Mouse (Mus musculus) forebrain, embryonic 13.5 days (tissue): Measurements from ENCODE around the gene Cer1. TPM values are rescaled to one million over a fixed set of nuclear protein-coding genes. Genes with fewer than 3 reads are reported as not detected.

Source experiments
- ATAC-seq: fragments of 200-750 bp; cut with Nextera tagmentation; 2 replicates; pipeline ENCODE4 v1.8.0; 2017
- H3K27ac ChIP-seq: fragments of 300-500 bp; sonication (generic); 2 replicates; pipeline ENCODE4 v1.5.1; 2015; ENCODE audit warnings: inconsistent platforms, mild to moderate bottlenecking, moderate library complexity
- H3K27me3 ChIP-seq: fragments of 300-500 bp; sonication (generic); 2 replicates; pipeline ENCODE4 v1.6.1; 2015; ENCODE audit warnings: mild to moderate bottlenecking, inconsistent platforms
- H3K36me3 ChIP-seq: fragments of 300-500 bp; sonication (generic); 2 replicates; pipeline ENCODE4 v1.6.1; 2015; ENCODE audit warnings: mild to moderate bottlenecking, inconsistent platforms; ENCODE audit not compliant: poor library complexity, severe bottlenecking
- H3K4me1 ChIP-seq: fragments of 300-500 bp; sonication (generic); 2 replicates; pipeline ENCODE4 v1.6.1; 2015; ENCODE audit warnings: inconsistent platforms
- H3K4me2 ChIP-seq: fragments of 300-500 bp; sonication (generic); 2 replicates; pipeline ENCODE4 v1.6.1; 2015; ENCODE audit warnings: inconsistent platforms, mild to moderate bottlenecking, moderate library complexity
- H3K4me3 ChIP-seq: fragments of 300-500 bp; sonication (generic); 2 replicates; pipeline ENCODE4 v1.5.1; 2015; ENCODE audit warnings: mild to moderate bottlenecking, inconsistent platforms
- H3K9ac ChIP-seq: fragments of 300-500 bp; sonication (generic); 2 replicates; pipeline ENCODE4 v1.6.1; 2015; ENCODE audit warnings: mild to moderate bottlenecking, inconsistent platforms
- H3K9me3 ChIP-seq: fragments of 300-500 bp; sonication (generic); replicated peaks from 2 replicates; pipeline ENCODE4 v1.6.1; 2016; ENCODE audit warnings: inconsistent platforms
- WGBS: fragments of 180-500 bp; shearing (Covaris S2); methylation state at CpG from one replicate; pipeline ENCODE4 v1.1.7; 2015; 5-methylcytosine and 5-hydroxymethylcytosine counted together
- polyA plus RNA-seq: library from polyadenylated mRNA; unstranded; fragments of >200 nt; fragmentation: Nextera tagmentation; extraction: Ambion mirVana; gene quantifications from 2 replicates; pipeline ENCODE4 v1.2.1, GENCODE M21; 2015

The Cer1 gene
- polyA plus RNA-seq, 1 experiment from 2014 or later: 0.22 TPM

DNA sequence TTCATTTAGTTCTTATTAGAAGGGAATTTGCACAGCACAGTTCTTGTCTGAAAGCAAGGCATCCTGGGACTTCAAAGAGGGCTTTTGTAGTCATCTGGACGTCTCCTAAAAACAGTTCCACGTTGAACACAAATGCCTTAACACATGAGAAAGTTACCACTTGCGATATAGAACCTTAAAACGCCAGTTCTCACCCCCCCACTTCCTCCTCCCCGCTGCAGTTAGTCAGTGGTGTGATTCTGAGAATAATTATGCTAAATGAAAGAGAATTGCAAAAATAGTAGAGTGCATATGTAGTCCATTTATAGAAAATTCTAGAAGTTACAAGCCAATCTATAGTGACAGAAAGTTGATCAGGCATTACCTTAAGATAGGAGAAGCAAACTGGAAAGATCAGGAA lies 7.3 kb upstream of the Cer1 start:
- Histone ChIP-seq H3K27me3 (0 out of 2 replicates have a peak, but pooled peaks cover 1% of the 10 kb centered on the region), H3K9me3 (no peaks in the 10 kb centered on the region), H3K4me3 (no peak overlapping the region), H3K9ac (no peak overlapping the region), H3K27ac (no peak overlapping the region), H3K4me1 (peaks cover 4% of the 10 kb centered on the region; the same call in 1 of the 2 replicates), H3K36me3 (no peaks in the 10 kb centered on the region), H3K4me2 (no peak overlapping the region)
- WGBS: 70% methylated on average over 5 of the region's 5 CpGs
- no peak for ATAC-seq

DNA sequence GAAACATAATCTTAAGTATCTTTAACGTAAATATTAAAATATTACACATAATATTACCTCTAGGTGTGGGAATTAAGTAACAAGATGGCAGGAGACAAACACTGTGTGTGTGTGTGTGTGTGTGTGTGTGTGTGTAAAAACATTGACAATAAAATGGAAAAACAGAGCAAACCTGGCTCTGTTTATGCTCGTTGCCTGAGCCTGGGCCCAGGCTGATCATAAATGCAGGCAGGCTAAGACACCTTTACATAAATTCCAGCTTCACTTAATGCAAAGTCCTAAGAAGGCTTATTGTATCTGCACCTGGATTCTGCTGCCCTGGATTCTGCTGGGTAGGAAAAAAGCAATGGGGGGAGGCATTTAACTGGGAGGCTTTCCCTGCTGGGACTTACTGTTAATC lies 6.6 kb upstream of the Cer1 start:
- no peaks in the 10 kb centered on the region for H3K36me3 ChIP-seq
- H3K9ac ChIP-seq: no peak overlapping the region
- ATAC-seq: peak; percentile 27; the same call in 1 of the 2 replicates
- H3K4me3 ChIP-seq: no peak overlapping the region
- H3K27me3 ChIP-seq: 0 out of 2 replicates have a peak, but pooled peaks cover 4% of the 10 kb centered on the region
- H3K27ac ChIP-seq: no peak overlapping the region
- 76% methylated on average over 2 of the region's 2 CpGs for WGBS
- H3K9me3 ChIP-seq: no peaks in the 10 kb centered on the region
- H3K4me2 ChIP-seq: no peak overlapping the region
- peaks cover 4% of the 10 kb centered on the region; the same call in 1 of the 2 replicates for H3K4me1 ChIP-seq

DNA sequence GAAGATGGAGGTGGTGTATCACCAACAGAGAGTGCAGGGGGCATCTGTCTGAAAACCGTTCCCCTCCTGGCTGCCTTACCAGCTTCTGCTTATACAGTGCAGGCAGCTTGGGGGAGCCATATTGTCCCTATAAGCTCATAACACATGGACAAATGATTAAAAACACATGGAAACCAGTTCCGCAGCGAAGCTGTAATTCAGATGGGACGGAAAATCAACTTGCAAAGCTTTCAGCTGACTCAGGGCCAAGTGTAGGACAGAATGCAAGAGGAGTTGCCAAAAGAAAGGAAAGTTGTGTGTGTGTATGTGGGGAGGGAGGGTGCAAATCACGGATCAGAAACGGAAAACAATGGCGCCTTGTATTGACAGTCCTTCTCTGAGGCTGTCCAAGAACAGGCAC lies 6.1 kb upstream of the Cer1 start:
- H3K4me1 ChIP-seq: peaks cover 4% of the 10 kb centered on the region; the same call in 1 of the 2 replicates
- H3K4me3 ChIP-seq: no peak overlapping the region
- H3K9me3 ChIP-seq: no peaks in the 10 kb centered on the region
- peak; percentile 72; the same call in 1 of the 2 replicates for ATAC-seq
- H3K9ac ChIP-seq: no peak overlapping the region
- 57% methylated on average over 7 of the region's 7 CpGs for WGBS
- 0 out of 2 replicates have a peak overlapping the region, but pooled peaks have one; percentile 6 for H3K27ac ChIP-seq
- no peaks in the 10 kb centered on the region for H3K36me3 ChIP-seq
- H3K27me3 ChIP-seq: 0 out of 2 replicates have a peak, but pooled peaks cover 4% of the 10 kb centered on the region
- no peak overlapping the region for H3K4me2 ChIP-seq

DNA sequence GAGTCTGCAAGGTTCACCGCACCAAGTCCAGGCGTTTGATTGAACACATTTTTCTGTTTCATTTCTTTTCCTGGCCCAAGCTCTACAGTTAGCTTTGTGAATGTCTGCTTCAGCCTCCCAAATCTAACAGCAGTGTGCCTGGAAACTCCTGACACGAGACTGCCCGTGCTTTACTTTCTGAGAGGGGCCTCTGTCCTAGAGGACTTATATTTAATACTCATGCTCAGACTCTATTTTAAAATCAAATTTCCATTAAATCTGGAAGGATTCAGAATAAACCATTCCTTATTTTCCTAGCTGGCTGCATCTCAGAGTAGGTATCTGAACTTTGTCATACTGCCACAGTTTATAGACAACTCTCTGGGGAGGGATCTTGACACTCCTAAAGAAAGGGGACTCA lies 5.6 kb upstream of the Cer1 start:
- WGBS: 84% methylated on average over 4 of the region's 4 CpGs
- no peak overlapping the region for H3K27ac ChIP-seq

DNA sequence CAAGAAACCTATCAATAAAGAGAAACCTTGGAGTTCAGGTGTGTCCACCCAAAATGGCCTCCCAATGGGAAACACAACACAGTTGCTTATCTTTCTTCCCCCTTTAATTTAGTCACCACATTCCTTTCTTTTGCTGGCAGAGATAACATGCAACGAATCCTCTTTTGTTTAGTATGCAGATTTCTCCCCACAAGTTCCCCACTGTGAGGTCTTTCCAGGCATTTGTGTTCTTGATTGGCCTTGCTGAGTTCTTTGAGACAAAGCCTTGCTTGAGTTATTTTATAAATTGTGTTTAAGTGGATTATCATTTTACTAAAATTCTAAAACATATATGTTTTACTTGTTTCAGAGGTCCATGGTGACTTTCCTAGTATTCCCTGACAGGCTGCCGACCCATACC lies 1.2 kb upstream of the Cer1 start:
- H3K4me1 ChIP-seq: peaks cover 9% of the 10 kb centered on the region
- no peak for ATAC-seq

More for the DNA sequence above, 5.6 kb upstream of the Cer1 start:
- no peak overlapping the region for H3K9ac ChIP-seq
- 0 out of 2 replicates have a peak, but pooled peaks cover 4% of the 10 kb centered on the region for H3K27me3 ChIP-seq
- no peak for ATAC-seq
- peaks cover 4% of the 10 kb centered on the region; the same call in 1 of the 2 replicates for H3K4me1 ChIP-seq
- no peaks in the 10 kb centered on the region for H3K9me3 ChIP-seq
- H3K36me3 ChIP-seq: no peaks in the 10 kb centered on the region
- H3K4me3 ChIP-seq: no peak overlapping the region
- H3K4me2 ChIP-seq: no peak overlapping the region

DNA sequence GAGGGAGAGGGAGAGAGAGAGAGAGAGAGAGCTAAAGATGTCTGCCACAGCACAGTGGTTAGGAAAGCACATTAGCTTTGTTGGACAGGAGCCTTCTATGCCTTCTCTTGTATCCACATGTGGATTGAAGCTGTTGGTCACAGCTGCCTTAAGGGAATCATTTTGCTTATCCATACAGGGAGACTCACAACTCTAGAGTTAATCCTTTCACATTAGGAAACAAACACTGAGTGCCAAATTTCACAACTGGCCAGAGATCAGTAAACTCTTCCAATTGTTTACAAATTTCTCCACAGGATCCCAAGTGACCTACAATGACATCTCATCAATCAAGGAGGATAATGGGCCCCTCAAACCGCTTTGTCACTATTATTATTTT lies 576 bp upstream of the Cer1 start:
- no peak for ATAC-seq
- H3K4me1 ChIP-seq: peaks cover 5% of the 10 kb centered on the region
- no peak overlapping the region for H3K9ac ChIP-seq
- WGBS: 39% methylated on average over 1 of the region's 1 CpGs
- H3K4me2 ChIP-seq: no peak overlapping the region
- no peak overlapping the region for H3K27ac ChIP-seq
- peaks cover 11% of the 10 kb centered on the region; the same call in 1 of the 2 replicates for H3K27me3 ChIP-seq
- no peaks in the 10 kb centered on the region for H3K36me3 ChIP-seq
- H3K4me3 ChIP-seq: no peak overlapping the region
- no peaks in the 10 kb centered on the region for H3K9me3 ChIP-seq

More for the DNA sequence above, 1.2 kb upstream of the Cer1 start:
- Histone ChIP-seq H3K4me2 (no peak overlapping the region), H3K9me3 (no peaks in the 10 kb centered on the region), H3K27ac (no peak overlapping the region), H3K9ac (no peak overlapping the region), H3K36me3 (no peaks in the 10 kb centered on the region), H3K4me3 (no peak overlapping the region), H3K27me3 (peaks cover 11% of the 10 kb centered on the region; the same call in 1 of the 2 replicates)
- 54% methylated on average over 2 of the region's 2 CpGs for WGBS

DNA sequence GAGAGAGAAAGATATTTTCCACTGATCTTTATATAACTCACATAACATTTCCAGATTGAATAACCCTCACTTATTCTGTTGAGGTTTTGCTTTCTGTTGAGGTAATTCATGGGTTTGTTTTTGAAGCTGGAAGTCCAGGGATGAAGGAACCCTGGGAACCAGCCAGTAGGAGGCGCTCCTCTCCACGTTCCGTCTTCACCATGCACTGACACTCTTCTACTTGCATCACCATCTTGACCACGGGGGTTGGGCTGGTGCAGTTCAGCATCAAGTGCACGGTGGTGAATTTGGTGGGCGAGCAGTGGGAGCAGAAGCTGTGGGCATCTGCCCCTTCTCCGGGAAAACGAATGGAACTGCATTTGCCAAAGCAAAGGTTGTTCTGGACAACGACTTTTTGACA lies 2.4 kb downstream of the Cer1 start:
- Histone ChIP-seq H3K4me2 (no peak overlapping the region), H3K36me3 (no peaks in the 10 kb centered on the region), H3K9me3 (no peaks in the 10 kb centered on the region), H3K27ac (no peak overlapping the region), H3K27me3 (peaks cover 11% of the 10 kb centered on the region; the same call in 1 of the 2 replicates), H3K4me3 (no peak overlapping the region), H3K4me1 (peaks cover 5% of the 10 kb centered on the region), H3K9ac (no peak overlapping the region)
- 87% methylated on average over 9 of the region's 9 CpGs for WGBS
- ATAC-seq: no peak

DNA sequence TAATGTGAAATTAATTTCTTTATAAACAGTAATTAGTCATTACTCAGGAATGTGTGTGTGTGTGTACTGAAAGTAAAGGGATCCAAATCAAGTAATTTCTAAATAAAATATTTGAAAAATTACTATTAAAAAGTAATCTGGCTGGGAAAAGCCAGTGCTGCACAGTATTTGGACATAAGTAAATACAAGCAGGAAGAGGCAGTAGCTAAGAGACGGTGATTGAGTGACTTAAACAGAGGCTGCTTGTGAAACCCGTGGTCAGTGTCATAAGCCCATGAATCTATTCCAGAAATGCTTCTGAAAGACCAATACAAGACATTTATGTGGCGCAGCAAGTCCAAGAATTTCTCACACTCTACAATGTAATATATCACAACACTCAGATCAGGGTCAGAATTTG lies 3.6 kb downstream of the Cer1 start:
- no peaks in the 10 kb centered on the region for H3K9me3 ChIP-seq
- H3K4me1 ChIP-seq: peaks cover 5% of the 10 kb centered on the region
- no peak overlapping the region for H3K27ac ChIP-seq
- no peak overlapping the region for H3K9ac ChIP-seq
- 90% methylated on average over 3 of the region's 3 CpGs for WGBS
- peaks cover 10% of the 10 kb centered on the region; the same call in 1 of the 2 replicates for H3K27me3 ChIP-seq
- no peaks in the 10 kb centered on the region for H3K36me3 ChIP-seq
- no peak overlapping the region for H3K4me3 ChIP-seq
- no peak for ATAC-seq
- H3K4me2 ChIP-seq: no peak overlapping the region

DNA sequence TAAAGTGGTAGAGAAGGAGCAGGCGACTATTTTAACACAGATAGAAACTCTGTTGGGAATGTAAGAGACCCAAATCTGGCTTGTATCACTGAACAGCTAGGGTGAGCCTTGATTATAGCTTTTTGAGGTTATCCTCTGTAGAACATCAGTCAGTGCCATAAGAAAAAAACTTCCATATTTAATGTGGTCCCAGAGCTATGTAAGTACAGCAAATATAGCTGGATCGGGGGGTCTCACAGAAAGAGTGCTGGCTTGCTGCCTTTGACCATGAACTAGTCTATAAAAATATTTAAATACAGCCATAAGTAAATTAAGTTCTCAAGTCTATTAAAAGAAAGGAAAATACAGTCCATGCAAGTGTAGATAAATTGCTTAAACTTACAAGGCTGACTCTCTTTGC lies 4.7 kb downstream of the Cer1 start:
- Histone ChIP-seq H3K4me1 (peaks cover 5% of the 10 kb centered on the region), H3K27me3 (peaks cover 10% of the 10 kb centered on the region; the same call in 1 of the 2 replicates), H3K36me3 (no peaks in the 10 kb centered on the region), H3K4me2 (no peak overlapping the region), H3K9ac (no peak overlapping the region), H3K9me3 (no peaks in the 10 kb centered on the region), H3K27ac (no peak overlapping the region), H3K4me3 (no peak overlapping the region)
- ATAC-seq: no peak
- 87% methylated on average over 2 of the region's 2 CpGs for WGBS

DNA sequence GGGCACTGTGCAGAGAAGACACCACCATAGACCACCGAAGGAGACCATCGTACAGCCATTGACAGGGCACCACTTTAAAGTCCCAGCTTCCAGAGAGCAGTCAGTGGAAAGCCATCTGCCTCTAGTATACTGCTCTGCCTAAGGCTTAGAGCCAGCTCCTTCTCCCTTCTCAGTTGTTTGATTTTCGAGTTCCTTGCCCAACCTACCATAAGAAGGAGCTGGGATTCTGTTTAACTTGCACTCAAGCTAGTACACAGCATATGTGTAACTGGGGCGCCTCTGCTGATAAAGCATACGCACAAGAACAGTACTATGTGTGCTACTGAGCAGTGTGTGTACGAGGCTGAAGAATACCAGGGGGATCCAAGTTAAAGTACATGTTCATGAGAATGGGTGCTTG lies 5.8 kb downstream of the Cer1 start:
- Histone ChIP-seq H3K4me2 (no peak overlapping the region), H3K27me3 (peaks cover 10% of the 10 kb centered on the region; the same call in 1 of the 2 replicates), H3K4me3 (no peak overlapping the region), H3K9me3 (no peaks in the 10 kb centered on the region), H3K4me1 (no peaks in the 10 kb centered on the region), H3K27ac (no peak overlapping the region), H3K9ac (no peak overlapping the region), H3K36me3 (no peaks in the 10 kb centered on the region)
- ATAC-seq: peak; percentile 36; the same call in 1 of the 2 replicates
- 85% methylated on average over 6 of the region's 6 CpGs for WGBS

DNA sequence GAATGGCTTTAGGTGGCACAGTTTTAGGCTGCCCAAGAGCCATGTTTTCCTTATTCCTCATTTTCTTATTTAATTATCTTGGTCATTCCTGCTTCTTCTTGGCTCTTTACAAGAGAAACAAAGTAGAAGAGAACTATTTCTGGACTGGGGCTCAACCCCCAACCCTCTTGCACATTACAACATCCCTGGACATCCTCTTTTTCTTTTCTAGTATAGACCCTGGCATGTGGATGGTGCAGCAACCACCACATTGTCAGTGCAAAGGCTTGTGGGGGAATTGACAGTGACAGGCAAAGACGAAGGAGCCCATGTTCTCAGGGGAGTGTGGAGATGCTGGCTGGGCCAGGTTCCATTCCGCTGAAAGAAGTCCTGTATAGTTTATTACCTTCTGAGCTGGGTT lies 8.3 kb downstream of the Cer1 start:
- Histone ChIP-seq H3K4me1 (peaks cover 3% of the 10 kb centered on the region; the same call in 1 of the 2 replicates), H3K36me3 (no peaks in the 10 kb centered on the region), H3K4me2 (no peak overlapping the region), H3K9me3 (no peaks in the 10 kb centered on the region), H3K27me3 (0 out of 2 replicates have a peak, but pooled peaks cover 3% of the 10 kb centered on the region), H3K9ac (no peak overlapping the region), H3K4me3 (no peak overlapping the region), H3K27ac (no peak overlapping the region)
- WGBS: 90% methylated on average over 2 of the region's 2 CpGs
- no peak for ATAC-seq

DNA sequence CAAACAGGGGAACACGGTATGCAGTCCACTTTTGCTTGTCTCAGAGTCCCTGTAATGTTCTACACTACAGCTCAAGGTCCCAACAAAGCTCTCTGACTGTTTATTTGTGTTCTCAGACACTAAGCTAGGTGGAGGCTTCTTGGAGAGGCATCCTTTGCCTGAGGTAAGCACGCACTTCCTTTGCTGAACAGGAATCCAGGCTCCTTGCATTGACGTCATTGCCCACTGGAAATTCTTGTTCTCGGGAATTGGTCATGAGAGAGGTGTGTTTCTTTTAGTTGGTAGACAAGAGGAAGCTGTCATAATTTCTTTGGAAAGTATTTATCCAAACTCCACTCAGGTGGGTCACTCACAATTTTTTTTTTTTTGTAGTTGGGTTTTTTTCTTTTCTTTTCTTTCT lies 9.4 kb downstream of the Cer1 start:
- no peak overlapping the region for H3K4me2 ChIP-seq
- H3K27ac ChIP-seq: no peak overlapping the region
- peaks cover 3% of the 10 kb centered on the region; the same call in 1 of the 2 replicates for H3K4me1 ChIP-seq
- no peak overlapping the region for H3K9ac ChIP-seq
- no peak for ATAC-seq
- H3K36me3 ChIP-seq: no peaks in the 10 kb centered on the region
- WGBS: 81% methylated on average over 4 of the region's 4 CpGs
- no peak overlapping the region for H3K4me3 ChIP-seq
- H3K27me3 ChIP-seq: 0 out of 2 replicates have a peak, but pooled peaks cover 3% of the 10 kb centered on the region
- H3K9me3 ChIP-seq: no peaks in the 10 kb centered on the region

DNA sequence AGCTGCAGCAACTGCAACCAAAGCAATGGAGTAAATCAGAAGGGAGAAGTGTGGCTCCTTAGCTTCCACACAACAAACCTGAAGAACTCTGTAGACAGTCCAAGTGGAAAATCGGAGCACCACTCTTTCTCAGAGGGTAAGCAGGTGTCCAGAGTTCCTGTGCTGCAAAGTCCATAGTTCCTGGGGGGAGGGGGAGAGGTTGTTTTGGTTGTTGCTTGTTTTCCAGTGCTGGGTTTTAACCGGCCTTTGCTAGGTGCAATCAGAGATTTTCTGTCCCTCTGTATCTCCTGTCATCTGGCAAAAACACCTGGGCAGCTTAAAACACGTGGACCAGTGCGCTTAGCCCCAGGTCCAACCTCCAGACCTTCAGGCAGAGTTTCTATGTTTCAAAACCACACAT lies 10.2 kb downstream of the Cer1 start:
- ATAC-seq: no peak
- 73% methylated on average over 4 of the region's 4 CpGs for WGBS
- Histone ChIP-seq H3K9me3 (no peaks in the 10 kb centered on the region), H3K4me3 (no peak overlapping the region), H3K27ac (no peak overlapping the region), H3K27me3 (0 out of 2 replicates have a peak, but pooled peaks cover 3% of the 10 kb centered on the region), H3K4me2 (no peak overlapping the region), H3K36me3 (no peaks in the 10 kb centered on the region), H3K4me1 (peaks cover 3% of the 10 kb centered on the region; the same call in 1 of the 2 replicates), H3K9ac (no peak overlapping the region)
